Mouse (Mus musculus) hindbrain, embryonic 10.5 days (tissue): ENCODE measurements around the gene Trim23. TPM values are rescaled to one million over a fixed set of nuclear protein-coding genes. Genes with fewer than 3 reads are reported as not detected.
"Not testable (repeated sequence)": the region's sequence is repeated elsewhere in the genome, so short reads cannot be mapped to it uniquely, and the experiment has no call there.

ENCODE experiments used
- DNase-seq: peaks from one replicate; pipeline ENCODE4 v3.0.0-alpha.2; 2017; ENCODE audit warnings: low spot score
- H3K27ac ChIP-seq: fragments of 300-500 bp; sonication (generic); 2 replicates; pipeline ENCODE4 v1.5.1; 2016; ENCODE audit warnings: mild to moderate bottlenecking, moderate library complexity
- H3K27me3 ChIP-seq: fragments of 300-500 bp; sonication (generic); 2 replicates; pipeline ENCODE4 v1.6.1; 2016; ENCODE audit warnings: mild to moderate bottlenecking; ENCODE audit not compliant: poor library complexity, insufficient read depth, severe bottlenecking
- H3K36me3 ChIP-seq: fragments of 300-500 bp; sonication (generic); 2 replicates; pipeline ENCODE4 v1.6.1; 2016; ENCODE audit warnings: mild to moderate bottlenecking, moderate library complexity
- H3K4me1 ChIP-seq: fragments of 300-500 bp; sonication (generic); replicated peaks from 2 replicates; pipeline ENCODE4 v1.6.1; 2016; ENCODE audit warnings: mild to moderate bottlenecking
- H3K4me3 ChIP-seq: fragments of 300-500 bp; sonication (generic); 2 replicates; pipeline ENCODE4 v1.5.1; 2016; ENCODE audit warnings: mild to moderate bottlenecking, moderate library complexity
- H3K9me3 ChIP-seq: fragments of 300-500 bp; sonication (generic); 2 replicates; pipeline ENCODE4 v1.6.1; 2016; ENCODE audit warnings: mild to moderate bottlenecking, moderate library complexity
- WGBS: fragments of 180-500 bp; shearing (Covaris S2); methylation state at CpG from one replicate; pipeline ENCODE4 v1.1.7; 2016; 5-methylcytosine and 5-hydroxymethylcytosine counted together
- polyA plus RNA-seq: library from polyadenylated mRNA; unstranded; fragments of >200 nt; fragmentation: Nextera tagmentation; extraction: Ambion mirVana; gene quantifications from 2 replicates; pipeline ENCODE4 v1.2.1, GENCODE M21; 2016

Trim23 gene
- polyA plus RNA-seq, 1 experiment from 2014 or later, result 18.0 TPM

DNA sequence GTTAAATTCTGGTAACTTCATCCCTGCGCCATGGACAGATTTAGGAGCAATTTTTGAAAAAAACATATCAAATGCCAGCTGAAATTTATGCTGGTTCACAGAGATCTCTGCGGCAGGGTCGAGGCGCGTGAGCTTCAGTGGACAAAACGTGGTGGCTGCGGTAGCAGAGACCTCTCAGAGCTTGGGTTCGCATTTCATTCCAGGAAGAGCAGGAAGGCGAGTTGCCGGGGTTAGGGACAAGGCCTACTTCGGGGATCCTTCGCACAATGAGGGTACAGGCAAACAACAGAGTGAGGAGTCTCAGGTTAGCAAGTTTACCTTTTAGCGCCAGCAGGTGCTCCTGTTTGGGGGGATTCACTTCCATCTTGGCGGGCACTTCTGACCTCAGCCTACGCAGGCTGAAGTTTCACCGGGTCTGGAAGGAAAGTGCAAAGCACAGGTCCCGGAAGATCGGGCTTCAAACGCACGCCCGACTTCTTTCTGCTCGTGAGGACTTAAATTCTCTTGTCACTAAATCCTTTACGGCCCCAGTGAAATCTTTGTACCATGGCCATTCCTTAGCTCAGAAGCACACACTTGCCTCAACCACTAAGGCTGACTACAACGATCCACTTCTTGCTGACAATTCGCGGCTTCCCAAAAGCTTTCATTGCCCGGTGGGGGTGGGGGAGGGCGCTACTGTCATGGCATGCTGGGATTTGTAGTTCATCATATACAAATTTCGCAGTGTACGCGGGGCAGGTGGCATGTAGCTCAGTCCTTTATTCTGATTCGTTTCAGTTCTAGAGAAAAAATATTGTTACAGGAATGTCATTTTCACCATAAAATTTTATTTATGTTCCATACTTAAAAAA, 574 bp upstream of the Trim23 start, which contains the start of gene Trappc13:
TSS of gene Trappc13 (minus strand) at position 674 of the 854 bp plus-strand sequence.
- Histone ChIP-seq H3K36me3 (peaks cover 28% of the 10 kb centered on the region), H3K9me3 (no peaks in the 10 kb centered on the region), H3K4me1 (peaks cover 20% of the 10 kb centered on the region), H3K27me3 (no peaks in the 10 kb centered on the region), H3K4me3 (peak within 1 kb of the TSS; percentile 90), H3K27ac (peak within 1 kb of the TSS; percentile 93)
- under 1% methylated on average over 32 of the region's 32 CpGs for WGBS
- peak; percentile 89 for DNase-seq

DNA sequence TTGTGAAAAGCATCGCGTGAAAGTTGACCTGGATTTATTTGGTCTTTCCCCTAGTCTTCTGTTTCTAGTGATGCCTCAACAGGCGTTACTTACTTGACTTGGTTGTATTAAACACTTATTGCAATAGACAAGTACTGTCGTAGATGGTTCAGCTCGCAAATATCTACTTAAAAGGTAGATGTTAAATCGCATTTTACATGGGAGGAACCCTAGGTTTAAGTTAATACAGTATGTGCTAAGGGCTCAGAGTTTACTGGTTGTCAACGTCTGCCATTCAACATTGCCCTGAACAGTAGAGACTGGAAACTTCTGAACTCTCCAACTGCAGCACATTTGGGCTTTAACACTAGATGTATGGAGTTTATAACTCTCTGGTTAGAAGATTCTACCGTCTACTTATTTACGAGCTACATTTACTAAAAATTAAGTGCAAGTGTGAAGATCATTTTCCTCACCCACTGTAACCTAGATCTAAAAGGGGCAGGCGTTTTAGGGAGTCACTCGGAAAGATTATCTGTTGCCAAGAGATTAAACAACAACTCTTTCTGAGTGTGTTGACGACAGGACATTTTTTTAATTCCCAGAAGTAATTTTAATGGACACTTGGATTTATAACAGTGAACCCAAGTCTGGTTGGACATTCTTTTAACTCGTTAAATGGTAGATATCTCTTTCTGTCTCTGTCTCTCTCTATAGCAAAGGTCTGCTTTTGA, 735 bp downstream of the Trim23 start:
- peaks cover 33% of the 10 kb centered on the region for H3K36me3 ChIP-seq
- no peaks in the 10 kb centered on the region for H3K9me3 ChIP-seq
- no peaks in the 10 kb centered on the region for H3K27me3 ChIP-seq

DNA sequence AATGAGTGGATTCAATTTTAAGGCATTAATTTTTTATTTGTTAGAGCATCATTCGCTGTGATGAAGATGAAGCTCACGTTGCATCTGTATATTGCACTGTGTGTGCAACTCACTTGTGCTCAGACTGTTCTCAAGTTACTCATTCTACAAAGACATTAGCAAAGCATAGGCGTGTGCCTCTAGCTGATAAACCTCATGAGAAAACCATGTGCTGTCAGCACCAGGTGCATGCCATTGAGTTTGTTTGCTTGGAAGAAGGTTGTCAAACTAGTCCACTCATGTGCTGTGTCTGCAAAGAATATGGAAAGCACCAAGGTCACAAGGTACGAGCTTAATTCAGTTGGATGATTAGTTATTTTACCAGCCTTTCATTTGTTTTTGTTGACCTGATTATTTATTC, 8.8 kb downstream of the Trim23 start:
- peaks cover 73% of the 10 kb centered on the region for H3K36me3 ChIP-seq
- WGBS, result 94% methylated on average over 4 of the region's 4 CpGs
- no peaks in the 10 kb centered on the region for H3K4me1 ChIP-seq
- no peak for DNase-seq
- H3K9me3 ChIP-seq, result no peaks in the 10 kb centered on the region
- no peak overlapping the region for H3K27ac ChIP-seq
- no peak overlapping the region for H3K4me3 ChIP-seq
- H3K27me3 ChIP-seq, result no peaks in the 10 kb centered on the region

More for the DNA sequence above, 735 bp downstream of the Trim23 start:
- no peak for DNase-seq
- H3K4me3 ChIP-seq, result peak overlapping the region; percentile 90
- WGBS, result 27% methylated on average over 13 of the region's 13 CpGs
- H3K27ac ChIP-seq, result peak overlapping the region; percentile 93
- H3K4me1 ChIP-seq, result peaks cover 20% of the 10 kb centered on the region

DNA sequence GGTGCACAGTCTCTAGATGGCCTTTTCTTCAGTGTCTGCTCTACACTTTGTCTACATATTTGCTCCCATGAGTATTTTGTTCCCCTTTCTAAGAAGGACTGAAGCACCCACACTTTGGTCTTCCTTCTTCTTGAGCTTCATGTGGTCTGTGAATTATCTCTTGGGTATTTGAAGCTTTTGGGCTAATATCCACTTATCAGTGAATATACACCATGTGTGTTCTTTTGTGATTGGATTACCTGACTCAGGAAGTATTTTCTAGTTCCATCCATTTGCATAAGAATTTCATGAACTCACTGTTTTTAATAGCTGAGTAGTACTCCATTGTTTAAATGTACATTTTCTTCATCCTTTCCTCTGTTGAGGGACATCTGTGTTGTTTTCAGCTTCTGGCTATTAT, 17.3 kb downstream of the Trim23 start:
- not testable (repeated sequence) for H3K27ac ChIP-seq, H3K4me1 ChIP-seq, H3K4me3 ChIP-seq, DNase-seq, H3K27me3 ChIP-seq, H3K9me3 ChIP-seq
- H3K36me3 ChIP-seq, result peaks cover 73% of the 10 kb centered on the region

DNA sequence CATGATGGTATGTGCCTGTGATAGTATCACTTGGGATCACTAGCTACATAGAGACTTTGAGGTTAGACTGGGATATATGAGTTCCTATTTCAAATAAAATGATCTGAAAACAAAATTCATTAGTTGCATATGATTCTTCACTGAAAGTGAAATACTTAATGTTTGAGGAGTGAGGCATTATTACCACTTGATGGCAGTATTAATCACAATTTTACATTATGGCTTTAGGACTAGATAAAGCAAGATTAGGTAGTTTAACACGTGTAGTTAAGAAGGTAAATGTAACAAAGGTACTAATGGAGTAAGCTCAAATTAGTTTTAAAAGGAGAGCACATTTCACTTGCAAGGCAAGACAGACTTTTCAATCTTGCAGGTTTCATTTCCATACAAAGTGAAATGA, 25.7 kb downstream of the Trim23 start:
- H3K9me3 ChIP-seq, result no peaks in the 10 kb centered on the region
- no peak overlapping the region for H3K27ac ChIP-seq
- no peak overlapping the region for H3K4me3 ChIP-seq
- no peaks in the 10 kb centered on the region for H3K4me1 ChIP-seq
- WGBS, result 80% methylated on average over 1 of the region's 1 CpGs
- H3K27me3 ChIP-seq, result no peaks in the 10 kb centered on the region
- no peak for DNase-seq
- H3K36me3 ChIP-seq, result peaks cover 66% of the 10 kb centered on the region

DNA sequence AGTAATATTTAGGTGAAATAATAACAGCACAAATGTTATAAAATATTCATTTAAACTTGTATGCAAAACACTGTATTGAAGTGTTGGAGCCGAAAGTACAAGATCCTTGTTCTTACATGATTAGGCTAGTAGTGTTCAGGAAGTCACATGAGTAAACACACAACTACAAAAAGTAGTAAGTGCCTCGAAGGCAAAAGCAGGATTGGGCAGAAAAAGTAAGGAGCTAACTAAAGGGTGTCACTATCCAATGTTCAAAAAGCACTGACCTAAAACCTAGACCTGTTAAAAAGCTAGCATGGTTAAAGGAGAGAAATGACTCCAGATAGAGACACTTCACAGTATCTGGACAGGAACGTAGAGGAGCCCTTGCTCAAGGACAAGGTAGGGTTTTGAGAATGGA, 48.9 kb downstream of the Trim23 start:
- no peaks in the 10 kb centered on the region for H3K27me3 ChIP-seq
- H3K27ac ChIP-seq, result no peak overlapping the region
- H3K4me1 ChIP-seq, result peaks cover 20% of the 10 kb centered on the region
- peaks cover 21% of the 10 kb centered on the region for H3K36me3 ChIP-seq
- H3K4me3 ChIP-seq, result peak overlapping the region; percentile 78
- H3K9me3 ChIP-seq, result no peaks in the 10 kb centered on the region
- WGBS, result 80% methylated on average over 3 of the region's 3 CpGs
- DNase-seq, result no peak

DNA sequence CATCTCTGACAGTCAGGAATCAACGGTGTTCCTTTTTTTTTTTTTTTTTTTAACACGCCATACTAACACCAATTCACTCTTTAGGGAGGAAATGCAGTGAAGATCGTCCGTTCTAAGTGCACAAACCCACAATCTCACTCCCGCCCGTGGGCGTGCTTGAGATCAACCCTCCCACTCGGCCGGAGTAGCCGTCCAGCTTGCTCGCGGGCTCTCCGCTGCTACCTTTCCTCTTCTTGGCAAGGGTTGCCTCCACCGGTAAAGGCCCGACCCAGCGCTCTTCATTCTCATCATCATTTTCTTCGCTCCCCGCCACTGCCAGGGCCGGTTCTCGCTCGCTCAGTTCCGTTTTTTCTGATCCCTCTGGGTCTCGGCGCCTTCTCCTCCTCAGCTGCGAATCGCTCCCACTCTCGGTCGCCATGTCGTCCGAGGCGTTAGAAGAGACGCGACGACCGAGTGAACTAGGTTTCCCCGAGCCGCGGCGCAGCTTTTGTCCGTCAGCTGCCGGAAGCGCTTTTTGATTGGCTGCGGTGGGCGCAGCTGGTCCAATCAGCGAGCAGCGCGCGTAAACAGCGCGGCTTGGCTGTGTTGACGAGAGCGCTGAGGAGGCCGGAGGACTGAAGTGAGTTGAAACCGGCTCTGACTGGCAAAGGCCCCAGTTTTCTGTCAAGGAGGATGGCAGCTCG, 49.9 kb downstream of the Trim23 start, which contains the start of the genes Cenpk and Ppwd1:
TSS of gene Cenpk (plus strand) at position 228 of the 683 bp plus-strand sequence.
TSS of gene Ppwd1 (minus strand) at position 460 of the 683 bp plus-strand sequence.
- H3K27ac ChIP-seq, result peak within 1 kb of the TSS; percentile 95
- H3K36me3 ChIP-seq, result peaks cover 16% of the 10 kb centered on the region; the same call in 1 of the 2 replicates
- no peaks in the 10 kb centered on the region for H3K27me3 ChIP-seq
- peak within 1 kb of the TSS; percentile 78 for H3K4me3 ChIP-seq
- H3K9me3 ChIP-seq, result no peaks in the 10 kb centered on the region
- DNase-seq, result peak; percentile 99
- WGBS, result under 1% methylated on average over 55 of the region's 55 CpGs
- peaks cover 20% of the 10 kb centered on the region for H3K4me1 ChIP-seq

DNA sequence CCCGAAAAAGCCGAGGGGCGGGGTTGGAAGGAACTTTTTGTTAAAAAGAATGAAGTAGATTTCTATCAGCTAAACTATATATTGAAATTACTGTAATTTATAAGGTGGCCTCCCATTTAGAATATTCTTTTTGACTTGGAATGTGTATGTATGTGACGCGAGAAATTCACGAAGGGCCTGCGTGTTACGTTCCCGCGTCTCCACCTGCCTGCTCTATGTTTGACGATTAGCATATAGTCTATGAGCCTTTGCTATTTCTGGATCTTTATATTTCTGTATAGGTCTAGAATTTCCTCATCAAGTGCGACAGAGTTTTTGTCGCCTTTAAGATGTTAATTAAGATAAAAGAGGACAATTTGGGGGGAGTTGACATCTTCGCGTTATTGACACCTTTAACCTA, 50.6 kb downstream of the Trim23 start:
- 7% methylated on average over 15 of the region's 15 CpGs for WGBS
- DNase-seq, result no peak
- H3K27me3 ChIP-seq, result no peaks in the 10 kb centered on the region
- H3K4me3 ChIP-seq, result peak overlapping the region; percentile 78
- no peaks in the 10 kb centered on the region for H3K9me3 ChIP-seq
- peaks cover 20% of the 10 kb centered on the region for H3K4me1 ChIP-seq
- H3K27ac ChIP-seq, result peak overlapping the region; percentile 95
- peaks cover 15% of the 10 kb centered on the region for H3K36me3 ChIP-seq

Other genes starting within 250 kb of the Trim23 start
- 15.8 and 19.3 TPM in 2 replicates for gene Nln, start 69.2 kb upstream of the Trim23 start, polyA plus RNA-seq
- 12.4 and 22.1 TPM in 2 replicates for gene Sgtb, start 69.1 kb upstream of the Trim23 start, polyA plus RNA-seq
- 71.7 and 84.6 TPM in 2 replicates for gene Trappc13, start 328 bp upstream of the Trim23 start, polyA plus RNA-seq
- 55.5 and 86.6 TPM in 2 replicates for gene Cenpk, start 49.8 kb downstream of the Trim23 start, polyA plus RNA-seq
- 12.5 and 17.4 TPM in 2 replicates for gene Ppwd1, start 50.0 kb downstream of the Trim23 start, polyA plus RNA-seq
- gene Adamts6, start 109.0 kb downstream of the Trim23 start, polyA plus RNA-seq, result 2.0 and 2.2 TPM in 2 replicates